Mouse (Mus musculus) monocyte, adult 5-6 weeks (primary cell): Measurements from ENCODE around the gene Ago4. TPM values are rescaled to one million over a fixed set of nuclear protein-coding genes. Genes with fewer than 3 reads are reported as not detected.

Experiments
- total RNA-seq: library from RNA; stranded (forward); fragments of 200-1000, 200-491, 200-594 nt; gene quantifications from 3 replicates; pipeline ENCODE4 v1.2.3, GENCODE M21; 2017

Gene Ago4
- total RNA-seq, 1 experiment from 2014 or later, result 5.7 TPM

Other genes starting within 250 kb of the Ago4 start
- 1.5 to 3.7 TPM (median 1.8 TPM) in 3 replicates for gene Col8a2, start 246.7 kb downstream of the Ago4 start, total RNA-seq
- 15.0 to 25.8 TPM (median 21.0 TPM) in 3 replicates for gene Adprhl2, start 211.8 kb downstream of the Ago4 start, total RNA-seq
- gene Tekt2, start 207.8 kb downstream of the Ago4 start, total RNA-seq, result not detected in 3 replicates
- gene Ago3, start 103.9 kb downstream of the Ago4 start, total RNA-seq, result 3.9 to 11.1 TPM (median 6.4 TPM) in 3 replicates
- gene Ago1, start 64.9 kb downstream of the Ago4 start, total RNA-seq, result 10.7 to 25.3 TPM (median 18.5 TPM) in 3 replicates
- gene Clspn, start 23.5 kb upstream of the Ago4 start, total RNA-seq, result 1.7 to 15.5 TPM (median 9.2 TPM) in 3 replicates
- gene 5730409E04Rik, start 76.3 kb upstream of the Ago4 start, total RNA-seq, result 2.3 to 6.4 TPM (median 3.7 TPM) in 3 replicates
- gene Psmb2, start 144.2 kb upstream of the Ago4 start, total RNA-seq, result 64.6 to 85.4 TPM (median 64.6 TPM) in 3 replicates
- not detected in 3 replicates for gene Tfap2e, start 202.8 kb upstream of the Ago4 start, total RNA-seq
- 4.7 to 9.4 TPM (median 6.5 TPM) in 3 replicates for gene Ncdn, start 220.0 kb upstream of the Ago4 start, total RNA-seq
- 18.5 to 37.3 TPM (median 20.5 TPM) in 3 replicates for gene AU040320, start 220.1 kb upstream of the Ago4 start, total RNA-seq